Mouse (Mus musculus): ENCODE data around the gene Gm28539.
A peak's percentile ranks its signal among the peaks of the same experiment; 100 is the strongest.
"Not testable (repeated sequence)": the region's sequence is repeated elsewhere in the genome, so short reads cannot be mapped to it uniquely, and the experiment has no call there.

Gene Gm28539

GRCm38 (mm10) chr16:18955070-18955469 lies 118.7 kb downstream of the Gm28539 start:
- no peak for DNase-seq (ENCODE audit: low spot score in 2 of 2)

GRCm38 (mm10) chr16:18963486-18963885 lies 127.1 kb downstream of the Gm28539 start:
- no peak for DNase-seq (ENCODE audit: low spot score in 2 of 2)

GRCm38 (mm10) chr16:18969420-18970128 lies 133.2 kb downstream of the Gm28539 start:
- DNase-seq (ENCODE audit: low spot score in 2 of 2): no peak

DNA sequence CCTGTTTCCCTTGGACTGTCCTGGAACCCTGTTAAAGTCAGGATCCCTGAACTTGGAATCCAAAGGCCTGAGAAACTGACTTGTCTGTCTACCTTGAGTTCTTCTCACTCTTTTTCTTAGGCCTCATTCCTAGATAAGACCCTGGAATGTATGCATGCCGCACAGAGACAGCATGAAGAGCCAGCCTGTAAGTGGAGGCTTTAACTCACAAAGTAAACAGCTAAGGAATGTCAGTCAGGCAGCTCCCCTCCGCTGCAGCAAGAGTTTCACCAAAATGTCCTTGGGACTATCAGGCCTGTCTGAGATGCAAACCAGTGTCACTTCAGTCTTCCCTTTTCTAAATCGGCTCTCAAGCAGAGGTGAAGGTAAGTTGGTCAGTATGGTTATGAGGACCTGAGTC lies 134.5 kb downstream of the Gm28539 start:
- no peak for DNase-seq (ENCODE audit: low spot score in 2 of 2)

GRCm38 (mm10) chr16:18975665-18976064 lies 139.3 kb downstream of the Gm28539 start:
- DNase-seq (ENCODE audit: low spot score in 2 of 2): not testable (repeated sequence)

GRCm38 (mm10) chr16:18976315-18976714 lies 139.9 kb downstream of the Gm28539 start:
- no peak for DNase-seq (ENCODE audit: low spot score in 2 of 2)

DNA sequence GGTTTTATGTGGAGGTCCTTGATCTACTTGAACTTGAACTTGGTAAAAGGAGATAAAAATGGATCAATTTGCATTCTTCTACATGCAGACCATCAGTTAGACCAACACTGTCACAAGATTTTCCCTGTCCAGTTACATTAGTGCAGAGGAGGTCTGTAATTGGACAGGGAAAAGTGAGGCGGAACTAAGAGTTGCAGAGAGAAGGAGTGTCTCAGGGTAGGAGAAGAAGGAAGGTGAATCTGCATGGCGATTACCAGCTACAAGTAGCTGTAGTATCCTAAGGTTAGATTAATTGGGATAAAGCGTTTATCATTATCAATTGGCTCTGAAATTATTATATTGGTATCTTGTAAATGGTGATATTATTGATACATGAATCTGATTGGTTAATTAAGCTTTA lies 150.0 kb downstream of the Gm28539 start:
- DNase-seq (ENCODE audit: low spot score in 2 of 2): no peak

- no peak for DNase-seq (ENCODE audit: low spot score in 2 of 2)
Measured at GRCm38 (mm10) chr16:18986860-18987259, 150.5 kb downstream of the Gm28539 start.

DNA sequence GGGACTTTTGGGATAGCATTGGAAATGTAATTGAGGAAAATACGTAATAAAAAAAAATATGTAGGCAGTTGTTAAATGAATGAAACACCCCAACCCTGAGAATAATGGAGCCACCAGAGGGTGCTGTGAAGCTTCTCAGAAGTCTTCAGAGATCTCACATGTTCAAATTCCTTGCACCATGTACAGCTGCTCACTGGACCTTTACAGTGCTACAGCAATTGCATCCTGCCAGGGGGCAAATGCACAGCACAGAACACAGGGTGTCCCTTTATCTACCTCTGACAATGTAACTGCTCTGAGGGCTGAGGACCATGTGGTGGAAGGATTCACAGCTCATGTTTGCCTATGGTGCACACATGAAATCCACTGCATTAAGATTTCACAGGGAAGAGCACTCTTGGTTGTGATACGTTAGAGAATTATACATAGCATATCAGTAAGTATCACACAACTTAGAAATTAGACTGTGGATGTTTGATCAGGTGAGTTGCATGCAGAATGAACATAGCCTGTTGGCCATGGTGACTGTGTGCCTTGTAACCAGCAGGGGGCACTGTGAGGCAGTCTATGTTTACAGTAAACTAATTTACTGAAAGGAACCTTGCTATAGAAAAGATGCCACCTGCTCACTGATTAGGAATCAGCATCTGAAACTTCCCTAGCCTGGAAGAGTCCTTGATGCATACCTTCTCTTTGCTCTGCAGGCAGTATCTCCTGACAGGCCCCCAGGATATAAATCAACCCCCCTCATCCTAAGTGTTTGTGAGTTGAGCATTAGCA lies 166.4 kb downstream of the Gm28539 start:
- peak in 1 of 2 experiments; percentile 48 for DNase-seq (ENCODE audit: low spot score in 2 of 2)

GRCm38 (mm10) chr16:19003757-19004156 lies 167.4 kb downstream of the Gm28539 start:
- no peak for DNase-seq (ENCODE audit: low spot score in 2 of 2)

GRCm38 (mm10) chr16:19005298-19005697 lies 168.9 kb downstream of the Gm28539 start:
- DNase-seq (ENCODE audit: low spot score in 2 of 2): no peak

All from spleen, postnatal 14 days (tissue).